Mouse (Mus musculus) thymus, postnatal 4 days (tissue): ENCODE measurements around the gene A2ml1.

Experiments
- DNase-seq: peaks from one replicate; pipeline ENCODE4 v3.0.0; 2021

The A2ml1 gene

DNA sequence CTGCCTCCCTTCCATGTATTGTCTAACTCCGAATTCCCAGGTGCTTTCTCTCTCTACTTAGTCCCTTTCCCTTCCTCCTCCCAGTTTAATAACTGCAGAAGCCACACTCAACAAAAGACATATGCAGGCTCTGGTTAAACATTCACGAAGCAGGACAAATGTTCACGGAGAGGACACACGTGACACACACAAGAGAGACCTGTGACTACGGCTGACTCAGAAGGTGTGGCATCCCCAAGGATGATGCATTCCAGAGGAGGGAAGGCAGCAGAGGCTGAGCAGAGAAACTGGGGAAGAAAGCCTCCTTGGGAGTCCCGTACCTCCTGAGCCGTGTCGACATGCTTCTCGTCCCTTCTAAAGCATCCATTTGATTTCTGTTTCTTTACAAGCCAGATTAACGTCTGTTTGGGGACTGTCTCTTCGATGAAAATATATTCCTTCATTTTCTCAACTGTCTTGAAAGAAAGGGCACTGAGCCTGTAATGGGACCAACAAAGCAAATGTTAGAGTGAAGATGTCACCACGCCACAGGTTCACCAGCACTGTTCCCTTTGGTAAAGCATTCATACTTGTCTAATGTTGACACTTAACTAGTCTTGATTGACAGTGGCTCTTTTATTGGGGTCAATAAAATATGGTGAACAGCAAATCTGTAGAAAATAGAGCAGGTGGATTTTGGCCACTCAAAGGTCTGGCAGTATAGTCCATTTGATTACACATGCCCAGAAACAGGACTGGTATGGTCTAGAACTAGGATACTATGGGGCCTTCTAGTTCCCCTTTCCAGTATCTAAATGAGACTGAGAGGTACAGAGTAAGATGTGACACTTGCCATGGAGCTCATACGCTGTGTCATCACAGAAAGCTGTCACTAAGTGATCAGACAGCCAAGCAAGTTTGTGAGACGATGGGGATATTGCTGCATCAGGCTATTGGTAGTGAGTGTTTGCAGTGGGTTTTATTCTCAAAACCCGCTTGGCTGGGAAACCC is 31.6 kb downstream of the A2ml1 start:
- DNase-seq = no peak

DNA sequence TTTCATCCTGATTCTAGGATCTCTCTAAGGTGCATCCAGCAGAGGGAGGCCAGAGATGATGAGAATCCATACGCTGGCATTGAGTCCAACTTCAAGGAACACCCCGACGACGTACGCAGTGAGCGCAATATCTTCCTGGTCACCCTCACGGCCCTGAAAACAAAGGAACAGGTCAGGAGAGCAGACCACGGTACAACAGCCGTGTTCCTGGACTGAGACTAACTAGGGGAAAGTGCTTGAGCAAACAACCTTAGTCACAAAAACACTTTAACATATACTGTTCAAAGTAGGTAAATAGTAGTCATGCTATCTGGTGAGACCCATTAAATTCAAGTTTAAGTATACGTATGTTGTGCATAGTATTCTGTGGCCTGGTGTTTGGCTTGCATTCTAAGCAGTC is 32.9 kb downstream of the A2ml1 start:
- DNase-seq = no peak

GRCm38 (mm10) chr6:128545402-128545801 is 36.0 kb downstream of the A2ml1 start:
- no peak for DNase-seq

GRCm38 (mm10) chr6:128543226-128543625 is 38.2 kb downstream of the A2ml1 start:
- DNase-seq = no peak

DNA sequence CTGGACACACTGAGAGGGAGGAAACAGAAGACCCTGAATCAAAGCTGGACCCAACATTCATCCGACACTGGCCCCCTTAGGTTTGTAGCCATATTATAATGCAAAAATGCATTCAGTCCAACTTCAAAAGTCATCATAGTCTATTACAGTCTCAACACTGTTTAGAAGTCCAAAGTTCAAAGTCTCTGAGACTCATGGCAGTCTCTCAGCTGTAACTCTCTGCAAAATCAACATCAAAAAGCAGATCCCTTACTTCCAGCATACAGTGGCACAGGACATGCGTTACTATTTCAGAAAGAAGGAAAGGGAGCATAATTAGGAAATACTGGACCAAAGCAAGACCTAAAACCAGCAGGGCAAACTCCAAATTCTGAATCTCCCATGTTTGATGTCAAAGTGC is 46.2 kb downstream of the A2ml1 start:
- DNase-seq = no peak

DNA sequence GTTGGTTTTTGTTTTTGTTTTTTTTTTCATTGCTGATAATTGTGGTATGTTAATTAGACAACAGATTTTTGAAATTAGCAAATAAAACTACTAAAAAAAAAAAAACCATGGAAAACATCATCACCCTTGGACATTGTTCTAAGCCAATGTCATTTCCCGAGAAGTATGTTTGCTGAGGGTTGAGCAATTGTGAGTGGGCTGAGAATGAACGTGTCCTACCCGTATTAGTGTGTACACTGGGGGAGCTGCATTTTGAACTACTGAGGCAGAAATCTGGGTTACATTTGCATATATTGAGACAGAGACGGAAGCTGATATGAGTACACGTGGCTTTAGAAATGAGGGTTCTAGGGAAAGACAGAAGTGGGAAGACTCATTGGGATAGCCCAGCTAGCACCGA is 48.1 kb downstream of the A2ml1 start:
- DNase-seq = no peak

DNA sequence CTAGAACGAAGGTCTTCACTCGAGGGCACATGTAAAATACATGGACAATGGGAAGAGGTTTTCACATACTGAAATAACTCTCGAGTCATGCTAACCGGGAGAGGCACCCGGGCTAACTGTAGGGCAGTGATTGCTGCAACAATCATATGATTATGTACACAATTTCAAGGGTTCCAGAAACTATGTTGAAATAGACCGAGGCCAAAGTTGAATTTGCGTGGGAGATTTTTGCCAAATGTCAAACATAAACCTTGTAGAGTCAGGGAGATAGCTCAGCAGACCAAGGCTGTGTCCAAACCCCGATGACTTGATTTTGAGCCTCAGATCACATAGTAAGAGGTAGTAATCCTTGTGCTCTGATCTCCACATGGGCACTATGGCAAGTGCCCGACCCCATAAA is 48.7 kb downstream of the A2ml1 start:
- no peak for DNase-seq

DNA sequence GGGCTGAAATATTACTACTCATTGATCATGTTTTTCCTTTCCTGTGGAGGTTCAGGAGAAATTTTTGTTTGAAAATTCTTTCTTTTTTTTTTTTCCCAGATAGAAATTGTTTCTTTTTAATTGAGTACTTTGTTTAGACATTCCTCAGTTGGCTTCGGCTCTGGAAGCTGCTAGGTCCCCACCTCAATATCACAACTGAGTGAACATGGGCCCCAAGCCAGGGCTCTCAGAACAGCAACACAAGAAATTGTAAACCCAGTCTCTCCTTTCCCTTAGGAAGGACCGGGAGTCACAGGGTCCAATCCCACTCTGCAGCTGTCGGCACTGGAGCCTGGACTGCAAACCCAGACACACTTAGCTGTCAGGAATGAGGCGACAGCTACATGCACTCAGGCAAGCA is 52.9 kb downstream of the A2ml1 start:
- DNase-seq = no peak

- DNase-seq = no peak
Measured at GRCm38 (mm10) chr6:128527110-128527509, 54.3 kb downstream of the A2ml1 start.

DNA sequence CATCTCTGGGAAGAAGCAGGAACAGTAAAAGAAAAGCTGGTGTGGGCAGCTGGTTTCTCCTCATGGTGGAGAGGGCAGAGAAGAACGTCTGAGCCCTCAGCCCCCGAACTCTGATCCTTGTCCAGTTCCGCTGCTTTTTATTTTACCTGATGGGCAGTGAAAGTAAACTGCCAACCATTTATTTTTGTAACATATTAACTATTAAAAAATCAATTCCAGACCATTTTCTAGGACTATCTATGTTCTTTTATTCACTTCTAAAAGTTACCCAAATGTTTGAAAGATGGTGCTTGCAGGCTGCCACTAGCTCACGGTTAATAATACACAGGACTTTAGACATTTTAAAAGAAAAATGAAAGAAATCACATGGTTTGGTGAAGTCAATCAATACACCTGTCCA is 54.8 kb downstream of the A2ml1 start, which contains the start of gene Pzp:
TSS of gene Pzp (minus strand) at position 120 of the 400 bp plus-strand sequence.
- no peak for DNase-seq

DNA sequence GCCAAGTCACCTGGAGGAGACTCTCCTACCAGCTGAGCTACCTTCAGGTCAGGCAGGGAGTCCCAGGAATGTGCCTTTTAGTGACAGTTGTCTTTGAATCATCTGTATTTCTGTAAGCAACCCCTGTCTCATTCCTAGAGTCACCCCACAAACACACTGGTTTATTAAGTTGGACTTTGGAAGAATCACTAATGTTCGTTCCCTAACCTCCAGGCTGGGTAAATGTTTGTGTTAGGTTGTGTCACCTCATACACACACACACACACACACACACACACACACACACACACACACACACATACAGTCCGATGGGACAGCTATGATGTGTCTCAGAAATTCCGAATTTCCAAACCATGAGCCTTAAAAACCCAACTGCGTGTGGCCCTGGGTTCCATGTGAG is 55.6 kb downstream of the A2ml1 start:
- DNase-seq = no peak

DNA sequence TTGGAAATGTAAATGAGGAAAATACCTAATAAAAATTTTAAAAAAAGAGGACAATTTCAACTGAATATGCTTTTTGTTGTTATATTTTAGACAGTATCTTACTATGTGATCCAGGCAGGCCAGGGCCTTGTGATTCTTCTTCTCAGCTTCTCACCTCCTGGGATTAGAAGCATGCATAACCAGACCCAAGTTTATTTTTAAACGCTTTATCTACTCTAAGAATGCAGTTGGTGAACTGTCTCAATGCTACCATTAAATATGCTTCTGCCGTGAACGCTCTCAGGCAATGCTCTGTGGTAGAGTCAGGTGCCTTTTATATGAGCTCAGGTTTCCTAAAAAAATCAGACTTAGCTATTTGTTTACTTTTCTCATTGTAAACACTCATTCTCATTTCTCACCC is 58.0 kb downstream of the A2ml1 start:
- DNase-seq = no peak

DNA sequence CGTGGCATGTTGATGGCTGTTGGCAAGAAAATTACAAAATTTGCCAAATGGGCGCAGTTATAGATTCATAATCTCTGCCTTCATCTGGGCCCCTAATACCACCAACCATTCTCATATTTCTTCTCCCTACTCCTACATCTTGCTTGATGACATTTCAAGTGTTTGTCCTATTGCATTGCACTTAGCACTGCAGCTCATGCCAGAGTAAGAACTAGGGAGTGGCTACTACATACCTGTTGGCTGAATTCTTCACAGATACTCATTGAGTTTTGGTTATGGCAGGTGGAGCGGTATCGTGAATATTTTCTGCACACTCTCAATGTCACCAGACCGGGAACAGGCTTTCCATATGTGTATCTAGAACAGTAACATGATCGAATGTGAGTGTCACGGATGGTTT is 62.2 kb downstream of the A2ml1 start:
- no peak for DNase-seq

DNA sequence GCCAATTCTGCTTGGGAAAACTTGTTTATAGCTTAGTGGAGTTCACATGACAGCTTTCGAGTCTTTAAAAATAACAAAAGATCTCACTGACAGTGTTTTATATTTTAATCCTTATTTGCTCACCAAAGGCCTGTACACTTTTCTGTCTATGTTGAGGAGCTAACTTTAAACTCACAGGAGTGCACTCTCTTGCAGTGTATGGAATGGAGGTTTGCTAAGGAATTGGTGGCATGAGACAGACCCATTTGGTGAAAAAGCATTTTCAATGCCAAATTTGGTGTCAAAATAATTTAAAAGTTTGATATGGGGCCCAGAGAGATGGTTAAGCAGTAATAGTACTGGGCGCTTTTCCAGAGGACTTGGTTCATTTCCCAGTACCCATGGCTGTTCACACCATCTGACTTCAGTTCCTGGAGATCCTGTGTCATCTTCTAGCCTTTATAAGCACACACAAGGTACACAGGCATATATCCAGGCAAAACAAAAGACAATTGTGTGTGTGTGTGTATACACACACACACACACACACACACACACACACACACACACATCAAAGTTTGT is 75.7 kb downstream of the A2ml1 start:
- no peak for DNase-seq

DNA sequence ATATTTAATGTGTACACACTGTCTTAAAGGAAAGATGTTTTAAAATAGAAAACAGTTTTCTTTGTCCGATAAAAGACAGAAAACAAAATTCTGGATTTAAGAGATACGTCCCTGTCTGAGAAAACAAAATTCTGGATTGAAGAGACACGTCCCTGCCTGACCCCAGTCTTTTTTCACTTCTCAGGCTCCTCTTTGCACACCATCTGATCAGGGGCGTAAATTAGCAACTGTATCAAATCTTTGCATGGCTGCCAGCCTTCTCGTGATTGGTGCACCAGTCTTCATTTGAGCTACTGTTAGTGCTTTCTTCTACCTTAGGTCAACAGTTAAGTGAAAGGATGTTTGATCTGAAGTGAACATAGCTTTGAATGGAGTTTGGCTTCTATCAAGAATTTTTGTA is 76.7 kb downstream of the A2ml1 start:
- DNase-seq = no peak

DNA sequence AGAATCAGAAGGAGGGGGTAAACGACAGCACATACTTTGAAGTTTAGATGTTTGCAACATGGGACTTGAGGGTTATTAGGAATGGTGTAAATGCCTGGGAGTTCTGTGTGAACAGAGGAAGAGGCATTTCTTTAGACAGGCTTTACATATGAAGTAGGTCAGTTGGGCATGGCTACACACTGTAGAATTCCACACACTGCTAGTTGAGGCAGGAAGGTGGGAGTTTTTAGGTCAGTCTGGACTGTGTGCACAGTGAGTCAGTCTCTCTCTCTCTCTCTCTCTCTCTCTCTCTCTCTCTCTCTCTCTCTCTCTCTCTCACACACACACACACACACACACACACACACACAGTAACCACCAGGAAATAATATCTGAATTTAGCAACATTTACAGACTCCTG is 86.1 kb downstream of the A2ml1 start:
- no peak for DNase-seq

GRCm38 (mm10) chr6:128494646-128495331 is 86.6 kb downstream of the A2ml1 start:
- DNase-seq = no peak

GRCm38 (mm10) chr6:128491916-128492315 is 89.5 kb downstream of the A2ml1 start:
- DNase-seq = no peak

DNA sequence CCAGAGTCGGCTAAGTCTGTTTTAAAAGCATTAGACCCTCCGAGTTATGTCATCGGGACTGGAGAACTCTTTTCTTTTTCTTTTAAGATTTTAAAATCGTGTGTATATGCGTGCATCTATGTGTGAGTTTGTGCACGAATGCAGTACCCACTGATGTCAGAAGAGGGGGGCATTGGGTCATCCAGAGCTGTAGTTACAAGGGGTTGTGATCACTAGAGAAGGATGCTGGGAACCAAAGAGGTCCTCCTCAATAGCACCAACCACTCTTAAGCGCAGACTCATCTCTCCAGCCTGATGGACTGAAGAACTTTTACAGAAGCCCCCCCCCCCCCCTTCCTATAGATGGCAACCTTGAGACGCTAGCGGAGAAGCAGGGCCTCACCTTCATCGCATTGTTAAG is 91.3 kb downstream of the A2ml1 start:
- DNase-seq = no peak
